Mouse (Mus musculus): ENCODE data around the gene Tomm40l.

The Tomm40l gene

GRCm38 (mm10) chr1:171224857-171225256 is 2.5 kb upstream of the Tomm40l start, which contains the start of gene Apoa2:
Apoa2 (plus strand) TSS chr1:171225054.
- no peak for DNase-seq

GRCm38 (mm10) chr1:171223796-171224195 is 1.5 kb upstream of the Tomm40l start:
- DNase-seq: peak; percentile 53

GRCm38 (mm10) chr1:171223168-171223567 is 854 bp upstream of the Tomm40l start:
- no peak for DNase-seq

GRCm38 (mm10) chr1:171221281-171222193 is 777 bp downstream of the Tomm40l start:
- DNase-seq: peak; percentile 45

GRCm38 (mm10) chr1:171220871-171221270 is 1.4 kb downstream of the Tomm40l start:
- peak; percentile 93 for DNase-seq

- no peak for DNase-seq
Measured at GRCm38 (mm10) chr1:171216241-171216955, 5.9 kb downstream of the Tomm40l start.

GRCm38 (mm10) chr1:171213801-171214496 is 8.4 kb downstream of the Tomm40l start, which contains the start of gene Nr1i3:
Nr1i3 (plus strand) TSS chr1:171213970.
- no peak for DNase-seq

- DNase-seq: no peak
Measured at GRCm38 (mm10) chr1:171212854-171213253, 9.5 kb downstream of the Tomm40l start.

- DNase-seq: no peak
Measured at GRCm38 (mm10) chr1:171209409-171209808, 12.9 kb downstream of the Tomm40l start.

GRCm38 (mm10) chr1:171205704-171206493 is 16.4 kb downstream of the Tomm40l start:
- no peak for DNase-seq

- DNase-seq: no peak
Measured at GRCm38 (mm10) chr1:171204249-171204644, 18.1 kb downstream of the Tomm40l start.

GRCm38 (mm10) chr1:171203471-171204248 is 18.7 kb downstream of the Tomm40l start:
- no peak for DNase-seq

GRCm38 (mm10) chr1:171200769-171201168 is 21.5 kb downstream of the Tomm40l start:
- no peak for DNase-seq

- no peak for DNase-seq
Measured at GRCm38 (mm10) chr1:171199532-171199931, 22.8 kb downstream of the Tomm40l start.

- DNase-seq: peak; percentile 68
Measured at GRCm38 (mm10) chr1:171195887-171196397, 26.4 kb downstream of the Tomm40l start, which contains the start of gene Pcp4l1. Pcp4l1 (minus strand) TSS chr1:171196268.

- no peak for DNase-seq
Measured at GRCm38 (mm10) chr1:171195046-171195822, 27.1 kb downstream of the Tomm40l start.

- DNase-seq: no peak
Measured at GRCm38 (mm10) chr1:171193911-171194830, 28.1 kb downstream of the Tomm40l start.

GRCm38 (mm10) chr1:171193093-171193840 is 29.0 kb downstream of the Tomm40l start:
- DNase-seq: peak; percentile 25
